Mouse (Mus musculus): ENCODE data around the gene Nt5e.

Gene Nt5e

GRCm38 (mm10) chr9:88348623-88349022, 21.6 kb downstream of the Nt5e start:
- no peak for DNase-seq

- no peak for DNase-seq
Measured at GRCm38 (mm10) chr9:88350317-88350716, 23.3 kb downstream of the Nt5e start.

DNA sequence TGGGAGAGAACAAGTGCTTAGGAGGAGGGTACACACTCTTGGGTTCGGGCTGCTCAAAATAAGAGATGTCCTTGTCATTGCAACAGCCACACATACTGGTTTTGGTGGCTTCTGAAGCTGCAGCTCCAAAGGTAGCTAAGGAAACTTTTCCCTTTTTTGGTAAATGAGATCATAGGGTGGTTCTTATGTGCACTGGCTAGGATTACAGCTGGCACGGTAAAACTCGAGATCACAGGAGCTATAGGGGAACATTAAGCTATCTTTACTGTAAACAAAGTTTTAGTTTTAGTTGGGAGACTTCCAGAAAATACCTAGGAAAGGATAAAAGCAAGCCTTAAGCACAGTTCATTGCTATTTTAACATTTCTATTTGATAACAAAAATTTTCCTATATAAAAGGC, 24.2 kb downstream of the Nt5e start:
- DNase-seq: no peak

DNA sequence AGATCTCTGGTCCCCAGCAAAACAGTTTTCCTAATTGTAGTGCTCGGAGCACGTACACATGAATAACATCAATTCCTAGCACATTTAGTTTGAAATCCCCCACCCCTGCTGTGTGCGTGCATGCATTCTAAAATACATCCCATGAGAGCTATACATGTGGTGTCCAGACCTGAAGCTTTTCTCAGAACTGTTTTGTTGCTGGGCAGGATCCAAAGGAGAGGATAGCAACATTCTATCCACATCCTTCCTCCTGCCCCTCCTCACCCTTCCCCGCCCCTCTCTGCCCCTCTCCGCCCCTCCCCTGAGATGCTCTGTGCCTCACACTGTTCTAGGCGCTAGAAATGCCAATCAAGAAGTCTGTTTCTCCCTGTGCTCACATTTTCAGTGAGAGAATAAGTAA, 25.7 kb downstream of the Nt5e start:
- DNase-seq: no peak

DNA sequence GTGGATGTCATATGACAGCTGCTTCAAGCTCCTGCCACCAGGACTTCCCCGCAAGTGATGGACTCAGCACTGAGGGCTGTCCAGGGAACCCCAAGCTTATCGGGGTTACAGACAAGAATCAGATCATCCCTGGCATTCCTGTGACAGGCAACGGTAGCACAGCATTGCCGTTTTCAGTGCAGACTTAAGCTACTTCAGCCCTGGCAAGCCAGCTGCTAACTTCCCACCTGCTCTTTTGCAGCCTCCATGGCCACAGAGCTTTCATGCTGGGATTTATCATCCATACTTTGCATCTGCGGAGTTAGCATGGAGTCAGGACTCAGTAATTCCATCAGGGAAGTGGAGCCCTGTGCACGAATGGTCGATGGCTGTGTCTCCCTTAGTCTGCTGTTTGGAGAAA, 26.5 kb downstream of the Nt5e start:
- no peak for DNase-seq

DNA sequence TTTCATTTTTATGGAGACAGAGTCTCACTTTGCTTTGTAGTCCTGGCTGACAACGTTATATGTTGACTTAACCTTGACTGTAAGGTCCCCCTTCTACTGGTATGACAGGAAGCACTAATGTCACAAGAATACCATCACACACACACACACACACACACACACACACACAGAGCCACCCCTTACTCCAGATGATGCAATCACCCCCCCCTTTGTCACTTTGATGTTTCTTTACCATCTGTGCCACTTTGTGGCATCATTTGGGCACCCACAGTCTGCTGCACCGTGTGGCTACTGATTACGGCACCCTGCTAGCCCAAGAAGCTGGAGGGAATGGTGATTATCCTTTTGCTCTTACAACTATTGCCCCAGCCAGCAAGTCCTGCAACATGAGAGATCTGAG, 30.2 kb downstream of the Nt5e start:
- no peak for DNase-seq

DNA sequence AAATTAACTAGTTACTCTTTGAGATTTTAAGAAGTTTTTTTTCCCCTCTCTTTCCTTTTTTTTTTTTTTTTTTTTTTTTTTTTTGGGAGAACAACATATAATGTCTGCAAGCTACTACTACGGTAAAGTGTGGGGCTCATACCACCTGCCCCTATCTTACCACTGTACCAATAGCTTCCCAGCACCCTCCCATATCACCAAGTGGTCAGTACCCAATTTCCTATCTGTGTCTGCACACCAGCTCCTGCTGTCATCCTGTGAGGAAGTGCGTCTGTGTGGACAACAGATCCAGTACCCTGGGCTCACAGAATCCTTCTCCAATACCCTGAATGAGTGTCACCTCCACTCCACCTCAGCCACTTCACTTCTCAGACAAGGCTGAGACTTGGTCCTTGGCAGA, 32.1 kb downstream of the Nt5e start:
- DNase-seq: no peak

DNA sequence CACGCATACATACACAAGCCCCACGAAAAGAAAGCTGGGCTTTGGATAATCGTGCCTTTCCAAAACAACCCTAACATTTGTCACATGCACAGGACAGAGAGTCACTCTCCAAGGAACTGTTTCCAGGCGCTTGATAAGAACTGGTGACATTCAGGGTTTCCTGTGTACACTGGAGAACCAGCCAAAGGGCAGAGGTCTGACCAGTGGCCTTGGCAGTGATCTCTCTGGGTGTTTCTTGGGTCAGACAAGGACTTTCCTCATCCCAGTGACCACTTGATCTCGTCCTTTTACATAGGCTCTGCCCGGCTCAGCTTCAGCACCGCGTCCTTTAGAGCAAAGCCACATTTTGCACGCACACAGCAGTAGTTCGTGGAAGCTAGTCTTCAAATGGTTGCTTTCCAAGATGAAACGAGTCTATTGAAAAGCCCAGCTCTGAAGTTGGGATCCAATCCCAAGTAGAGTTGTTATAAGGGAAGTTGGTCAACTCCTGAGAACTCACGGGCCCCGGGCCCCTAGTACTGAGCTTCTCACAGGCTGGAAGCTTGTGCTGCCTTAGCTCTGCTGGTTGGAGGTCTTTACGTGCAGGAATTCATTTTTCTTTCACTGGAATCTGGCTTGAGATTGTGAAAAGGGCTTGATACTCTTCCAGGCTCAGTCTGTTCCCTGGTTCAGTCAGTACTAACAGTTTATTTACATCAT, 34.4 kb downstream of the Nt5e start:
- DNase-seq: no peak

DNA sequence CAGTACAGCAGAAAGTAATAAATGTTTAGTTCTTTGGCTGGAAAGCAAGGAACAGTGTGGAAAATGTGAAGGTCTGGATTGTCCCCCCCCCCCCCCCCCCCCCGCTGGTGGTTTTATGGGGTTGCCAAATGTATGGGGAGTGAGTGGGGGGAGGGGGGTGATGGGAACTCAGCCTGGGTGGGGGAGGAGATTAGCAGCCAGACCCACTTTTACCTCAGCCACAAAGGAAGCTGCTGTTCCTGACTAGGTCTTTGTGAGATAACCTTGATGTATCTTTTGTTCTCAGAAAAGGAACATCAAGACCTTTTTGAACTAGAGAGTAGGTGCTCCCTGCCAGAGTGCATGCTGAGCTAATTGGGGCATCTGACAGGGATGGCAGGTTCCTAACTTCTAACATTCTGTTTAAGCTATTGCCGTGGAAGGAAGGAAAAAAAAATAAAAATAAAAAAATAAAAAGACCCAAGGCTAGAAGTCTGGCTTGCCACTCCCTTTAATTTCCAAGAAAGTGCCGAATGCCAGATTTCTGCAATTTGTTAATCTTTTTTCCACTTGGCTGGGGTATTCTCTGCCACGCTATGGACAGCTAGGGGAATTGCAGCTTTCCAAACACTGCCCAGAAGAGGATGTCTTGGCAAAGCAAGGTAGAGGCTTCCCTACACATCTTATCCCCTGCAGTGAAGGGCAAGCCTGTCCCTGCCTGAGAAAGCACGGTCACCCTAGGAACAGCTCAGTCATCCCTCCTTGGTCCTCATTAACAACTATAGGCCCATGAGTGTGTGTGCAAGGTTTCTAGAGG, 35.3 kb downstream of the Nt5e start:
- DNase-seq: peak; percentile 16

- no peak for DNase-seq
Measured at GRCm38 (mm10) chr9:88363102-88363501, 36.1 kb downstream of the Nt5e start.

DNA sequence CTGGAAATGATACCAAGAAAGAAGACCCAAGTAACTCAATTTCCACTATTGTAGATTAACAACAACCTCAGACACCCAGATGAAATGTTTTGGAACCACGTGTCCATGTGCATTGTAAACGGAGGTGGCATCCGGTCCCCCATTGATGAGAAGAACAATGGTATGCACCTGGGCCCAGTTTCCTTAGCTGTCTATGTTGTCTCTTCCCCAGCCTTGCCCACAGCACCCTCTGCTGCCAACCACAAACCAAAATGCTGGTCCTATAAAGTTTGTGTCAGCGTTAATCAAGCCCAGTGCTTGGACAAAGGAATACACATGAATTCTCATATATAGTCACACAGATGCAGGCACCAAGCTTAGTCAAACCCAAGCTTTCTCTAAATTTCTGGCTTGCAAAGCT, 39.3 kb downstream of the Nt5e start:
- no peak for DNase-seq

GRCm38 (mm10) chr9:88366819-88367218, 39.8 kb downstream of the Nt5e start:
- no peak for DNase-seq

GRCm38 (mm10) chr9:88367322-88367721, 40.3 kb downstream of the Nt5e start:
- no peak for DNase-seq

- DNase-seq: no peak
Measured at GRCm38 (mm10) chr9:88367751-88368150, 40.8 kb downstream of the Nt5e start.

GRCm38 (mm10) chr9:88368476-88368875, 41.5 kb downstream of the Nt5e start:
- no peak for DNase-seq

GRCm38 (mm10) chr9:88369666-88370065, 42.7 kb downstream of the Nt5e start:
- DNase-seq: no peak

- no peak for DNase-seq
Measured at GRCm38 (mm10) chr9:88371201-88371600, 44.2 kb downstream of the Nt5e start.

- no peak for DNase-seq
Measured at GRCm38 (mm10) chr9:88373001-88373400, 46.0 kb downstream of the Nt5e start.

- no peak for DNase-seq
Measured at GRCm38 (mm10) chr9:88377483-88377882, 50.5 kb downstream of the Nt5e start.

DNA sequence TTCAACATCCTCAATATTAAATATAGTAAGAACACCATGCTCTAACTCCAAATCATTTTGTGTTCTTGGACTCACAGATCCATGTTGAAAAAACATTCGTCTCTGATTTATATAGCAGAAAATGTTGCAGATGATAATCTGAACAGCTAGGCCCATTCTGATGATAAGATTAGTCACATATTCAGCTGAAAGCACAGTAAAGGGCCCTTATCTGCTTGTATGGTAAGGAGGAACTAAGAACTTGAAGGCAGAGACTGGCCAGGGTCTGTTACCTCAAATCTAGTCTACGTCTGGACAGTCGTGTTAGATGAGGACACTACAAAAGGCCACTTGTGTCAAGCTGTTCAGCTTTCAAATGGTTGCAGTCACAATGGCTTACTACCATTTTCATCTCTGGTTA, 52.1 kb downstream of the Nt5e start:
- no peak for DNase-seq

GRCm38 (mm10) chr9:88380076-88380475, 53.1 kb downstream of the Nt5e start:
- DNase-seq: no peak

DNA sequence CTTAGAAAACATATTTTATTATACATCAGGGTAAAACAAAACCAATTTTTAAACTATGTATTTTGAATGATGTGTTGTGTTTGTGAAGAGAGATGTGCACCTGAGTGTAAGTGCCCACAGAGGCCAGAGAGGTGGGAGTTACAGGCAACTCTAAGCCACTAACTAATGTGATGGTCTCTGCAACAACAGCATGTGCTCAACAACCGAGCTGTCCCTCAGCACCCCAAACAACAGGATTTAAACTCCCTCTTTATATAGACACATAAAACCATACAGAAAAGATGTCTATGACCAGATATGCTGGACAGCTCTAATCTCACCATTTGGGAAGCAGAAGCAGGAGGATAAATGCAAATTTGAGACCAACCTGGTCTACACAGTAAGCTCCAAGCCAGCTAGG, 53.5 kb downstream of the Nt5e start:
- no peak for DNase-seq

GRCm38 (mm10) chr9:88388826-88389225, 61.8 kb downstream of the Nt5e start:
- no peak for DNase-seq

DNA sequence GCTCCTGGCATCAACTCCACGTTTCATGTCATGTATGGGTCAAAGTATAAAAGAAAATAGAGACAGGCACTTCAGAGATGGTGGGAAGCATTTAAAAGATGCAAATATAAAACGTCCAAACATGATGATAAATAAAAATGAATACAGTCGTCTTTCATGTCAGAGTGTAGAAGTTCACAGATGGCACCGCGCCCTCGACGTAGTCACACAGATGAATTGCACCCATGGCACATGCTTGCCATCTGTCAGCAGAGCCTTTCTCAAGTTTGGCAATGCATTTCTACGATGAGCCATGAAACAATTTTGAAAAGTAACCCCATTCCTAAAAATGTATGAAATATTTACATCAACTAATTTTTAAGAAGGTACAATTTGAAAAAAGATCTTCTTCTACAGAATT, 67.9 kb downstream of the Nt5e start:
- no peak for DNase-seq

- no peak for DNase-seq
Measured at GRCm38 (mm10) chr9:88398461-88398860, 71.5 kb downstream of the Nt5e start.
